Mouse (Mus musculus) MEL (cell line): ENCODE measurements around the gene Gm37240.

Experiments used
- CHD1 ChIP-seq: IDR thresholded peaks from 2 replicates; pipeline ENCODE4 v1.6.1; 2012; ENCODE audit warnings: low read depth, mild to moderate bottlenecking, inconsistent platforms, low read length, improper control_type of control experiment
- CHD2 ChIP-seq: IDR thresholded peaks from 2 replicates; pipeline ENCODE4 v1.6.1; 2011; ENCODE audit warnings: low read length, improper control_type of control experiment
- CTCF ChIP-seq, 3 experiments: IDR thresholded peaks in 2 of 3; conservative IDR thresholded peaks in 1 of 3; 2 replicates each; pipeline ENCODE4 v1.5.1; 2011 to 2012; ENCODE audit warnings: low read length in 3 of 3, low read depth in 2 of 3, mild to moderate bottlenecking in 2 of 3, improper control_type of control experiment in 1 of 3, inconsistent platforms in 1 of 3, mixed read lengths in 1 of 3, moderate library complexity in 1 of 3; ENCODE audit not compliant: control insufficient read depth in 1 of 3, insufficient read depth in 1 of 3, poor library complexity in 1 of 3, severe bottlenecking in 1 of 3
- ELF1 ChIP-seq: IDR thresholded peaks from 2 replicates; pipeline ENCODE4 v1.6.1; 2014; ENCODE audit warnings: low read depth, mild to moderate bottlenecking, inconsistent platforms, low read length, improper control_type of control experiment, moderate library complexity
- GATA1 ChIP-seq: IDR thresholded peaks from 2 replicates; pipeline ENCODE4 v1.6.1; 2011; ENCODE audit warnings: low read depth, low read length, improper control_type of control experiment
- MAX ChIP-seq: IDR thresholded peaks from 2 replicates; pipeline ENCODE4 v1.6.1; 2011; ENCODE audit warnings: low read length, improper control_type of control experiment
- MXI1 ChIP-seq: IDR thresholded peaks from 2 replicates; pipeline ENCODE4 v1.6.1; 2011; ENCODE audit warnings: mild to moderate bottlenecking, low read depth, low read length, improper control_type of control experiment
- POLR2A ChIP-seq, 2 experiments: IDR thresholded peaks; 2 replicates each; pipeline ENCODE4 v1.6.1; 2011 to 2012; ENCODE audit warnings: low read length in 2 of 2, mild to moderate bottlenecking in 2 of 2, control low read depth in 1 of 2, improper control_type of control experiment in 1 of 2, low read depth in 1 of 2, moderate library complexity in 1 of 2; ENCODE audit not compliant: control insufficient read depth in 1 of 2, insufficient read depth in 1 of 2, poor library complexity in 1 of 2
- TBP ChIP-seq: IDR thresholded peaks from 2 replicates; pipeline ENCODE4 v1.8.0; 2011; ENCODE audit warnings: low read depth, low read length, improper control_type of control experiment
- USF1 ChIP-seq: IDR thresholded peaks from 2 replicates; pipeline ENCODE4 v1.6.1; 2014; ENCODE audit warnings: low read depth, mild to moderate bottlenecking, inconsistent platforms, low read length, improper control_type of control experiment, moderate library complexity
- USF2 ChIP-seq, 2 experiments: IDR thresholded peaks; 2 replicates each; pipeline ENCODE4 v1.6.1; 2011 to 2012; ENCODE audit warnings: improper control_type of control experiment in 2 of 2, low read length in 2 of 2, borderline replicate concordance in 1 of 2, inconsistent platforms in 1 of 2, low read depth in 1 of 2, mild to moderate bottlenecking in 1 of 2; ENCODE audit not compliant: insufficient read depth in 1 of 2
- ZNF384 ChIP-seq: IDR thresholded peaks from 2 replicates; pipeline ENCODE4 v1.6.1; 2012; ENCODE audit warnings: low read depth, mild to moderate bottlenecking, inconsistent platforms, low read length, improper control_type of control experiment

DNA sequence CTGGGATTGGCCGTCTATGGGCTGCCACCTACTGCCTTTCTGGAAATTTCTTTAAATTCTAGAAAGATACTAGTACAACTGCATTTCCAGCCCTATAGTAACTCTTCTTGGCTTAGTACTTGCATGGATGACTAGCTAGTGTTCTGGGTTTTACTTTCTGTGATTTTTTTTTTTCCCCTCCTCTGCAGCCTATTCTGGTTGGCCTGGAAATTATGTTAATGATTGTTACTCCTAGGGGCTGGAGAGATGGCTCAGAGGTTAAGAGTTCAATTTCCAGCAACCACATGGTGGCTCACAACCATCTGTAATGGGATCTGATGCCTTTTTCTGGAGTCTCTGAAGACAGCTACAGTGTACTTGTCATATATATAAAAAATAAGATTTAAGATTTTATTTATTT is 1036.9 kb downstream of the Gm37240 start:
- no peak for TF ChIP-seq CTCF (IDR thresholded peaks at IDR 0.05 in 2 of 3, conservative IDR thresholded peaks at IDR 0.05 in 1 of 3; ENCODE audit: control insufficient read depth in 1 of 3, insufficient read depth in 1 of 3, low read depth in 2 of 3, low read length in 3 of 3, poor library complexity in 1 of 3, severe bottlenecking in 1 of 3)
- TF ChIP-seq GATA1: no peak
- no peak for TF ChIP-seq MAX
- no peak for TF ChIP-seq CHD1
- TF ChIP-seq POLR2A (IDR thresholded peaks at IDR 0.05; ENCODE audit: control insufficient read depth in 1 of 2, insufficient read depth in 1 of 2, low read depth in 1 of 2, low read length in 2 of 2, poor library complexity in 1 of 2): no peak
- no peak for TF ChIP-seq CHD2
- no peak for TF ChIP-seq TBP
- TF ChIP-seq USF1: no peak
- no peak for TF ChIP-seq ZNF384
- TF ChIP-seq MXI1: no peak
- no peak for TF ChIP-seq USF2 (IDR thresholded peaks at IDR 0.05; ENCODE audit: borderline replicate concordance in 1 of 2, insufficient read depth in 1 of 2, low read depth in 1 of 2, low read length in 2 of 2)
- no peak for TF ChIP-seq ELF1
